Mouse (Mus musculus) ES-Bruce4 (cell line): ENCODE measurements around the gene Tmem175.

Experiments used
- CTCF ChIP-seq: IDR thresholded peaks from one replicate; pipeline ENCODE4 v1.8.1; 2011; ENCODE audit warnings: low read depth, low read length
- EP300 ChIP-seq: IDR thresholded peaks from 2 replicates; pipeline ENCODE4 v1.6.1; 2011; ENCODE audit warnings: low read depth, low read length; ENCODE audit not compliant: insufficient read depth
- POLR2A ChIP-seq: IDR thresholded peaks from one replicate; pipeline ENCODE4 v1.8.1; 2011; ENCODE audit warnings: low read length; ENCODE audit not compliant: insufficient read depth

- TF ChIP-seq POLR2A (no peak), CTCF (no peak), EP300 (no peak)
These were observed 45.1 kb downstream of the Tmem175 start for GRCm38 (mm10) chr5:108674624-108675023.
